Mouse (Mus musculus): Measurements from ENCODE around the gene Dcaf1.

DNA sequence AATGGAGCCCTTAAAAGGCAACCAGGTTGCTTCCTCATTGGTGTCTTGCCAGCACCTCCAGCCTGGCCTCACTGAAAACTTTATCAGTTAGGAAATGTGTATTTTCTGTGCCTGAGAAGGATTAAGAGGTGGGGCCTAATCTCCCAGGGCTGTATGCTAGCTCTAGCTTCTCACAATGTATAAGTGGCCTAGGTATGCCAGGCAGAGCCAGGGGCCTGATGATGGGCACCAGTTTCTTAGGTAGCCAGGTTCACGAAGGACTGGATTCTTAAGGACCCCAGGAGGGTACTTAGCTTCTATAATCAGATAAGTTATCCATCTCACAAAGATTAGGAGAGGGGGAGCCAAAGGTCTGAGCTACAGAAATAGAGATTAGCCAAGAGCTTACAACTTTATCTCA, 90.0 kb downstream of the Dcaf1 start:
- no peak for TF ChIP-seq GATA1 (IDR thresholded peaks at IDR 0.05; ENCODE audit: borderline replicate concordance, low read length)
- TF ChIP-seq CTCF (IDR thresholded peaks at IDR 0.05; ENCODE audit: low read depth, low read length), result no peak
- TF ChIP-seq TAL1 (conservative IDR thresholded peaks at IDR 0.05; ENCODE audit: low read depth, low read length), result no peak
- no peak for TF ChIP-seq POLR2AphosphoS5 (IDR thresholded peaks at IDR 0.05; ENCODE audit: insufficient replicate concordance, low read depth, low read length)
- no peak for TF ChIP-seq GATA2 (IDR thresholded peaks at IDR 0.05; ENCODE audit: borderline replicate concordance, low read depth, low read length)
